Mouse (Mus musculus) cerebral cortex, adult 2 months (tissue): ENCODE results near the gene Cpne7.

ENCODE experiments used
- WGBS: fragments of 180-500 bp; shearing (Covaris S2); methylation state at CpG from one replicate; pipeline ENCODE4 v1.1.7; 2018; 5-methylcytosine and 5-hydroxymethylcytosine counted together

The Cpne7 gene

DNA sequence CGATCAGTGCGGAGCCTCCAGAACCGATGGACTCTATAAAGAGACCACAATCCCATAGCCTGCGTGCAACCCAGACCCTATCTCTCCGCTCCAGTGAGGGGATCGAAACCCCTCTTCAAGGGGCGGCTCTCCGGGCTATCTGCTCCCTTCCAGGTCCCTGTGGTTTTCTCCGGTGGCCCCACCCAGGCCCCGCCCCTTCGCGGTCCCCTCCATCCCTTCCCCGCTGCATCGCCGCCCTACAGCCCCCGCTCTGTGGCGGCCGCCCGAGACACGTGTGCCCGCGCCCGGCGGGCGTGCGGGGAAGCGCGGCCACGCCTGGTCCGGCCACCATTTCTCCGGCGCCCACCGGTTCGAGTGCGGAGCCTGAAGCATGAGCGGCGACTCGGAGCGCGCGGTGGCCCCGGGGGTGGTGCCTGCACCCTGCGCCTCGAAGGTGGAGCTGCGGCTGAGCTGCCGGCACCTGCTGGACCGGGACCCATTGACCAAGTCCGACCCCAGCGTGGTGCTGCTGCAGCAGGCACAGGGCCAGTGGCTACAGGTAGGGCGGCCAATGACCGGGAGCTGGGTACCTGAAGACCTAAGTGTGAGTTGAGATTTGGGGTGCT is at the start of gene Cpne7:
Gene Cpne7, plus strand, starts transcription at position 248 of the 605 bp plus-strand sequence.
- 2% methylated on average over 50 of the region's 51 CpGs for WGBS

DNA sequence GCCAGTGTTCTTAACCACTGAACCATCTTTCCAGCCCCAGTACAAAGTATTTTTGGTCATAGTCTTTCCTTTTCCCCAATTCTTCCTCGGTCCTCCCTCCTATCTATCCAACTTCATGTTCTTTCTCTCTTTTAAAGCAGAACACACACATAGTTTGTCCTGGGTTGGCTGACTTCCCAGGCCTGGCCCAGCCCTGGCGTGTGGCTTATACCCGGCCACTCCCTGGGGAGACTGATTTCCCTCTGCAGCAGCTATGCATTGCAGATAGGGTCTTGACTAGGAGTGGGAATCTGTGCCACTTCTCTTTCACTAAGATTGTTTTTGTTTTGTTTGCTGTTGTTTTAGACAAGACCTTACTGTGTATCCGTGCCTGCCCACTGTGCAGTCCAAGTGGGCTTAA is 46.0 kb upstream of the Cpne7 start:
- WGBS = 62% methylated on average over 4 of the region's 4 CpGs

DNA sequence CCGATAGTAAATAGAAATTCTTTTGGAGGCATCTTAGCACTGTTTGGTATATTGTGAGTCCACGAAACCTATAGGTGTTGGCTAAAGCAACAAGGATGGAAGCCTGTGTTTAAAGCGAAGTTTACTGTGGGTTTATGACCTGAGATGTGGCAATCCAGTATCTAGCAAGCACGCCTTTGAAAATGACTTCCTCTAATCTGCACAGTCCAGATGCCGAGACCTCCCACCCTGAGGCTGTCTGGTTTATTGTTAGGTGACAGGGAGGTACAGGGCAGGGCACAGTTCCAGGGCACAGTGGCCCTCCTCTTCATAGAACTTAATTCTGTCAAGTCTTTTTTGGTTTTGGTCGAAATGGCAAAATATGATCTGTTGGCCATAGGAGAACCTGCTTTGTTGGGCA is 40.0 kb upstream of the Cpne7 start:
- 89% methylated on average over 6 of the region's 6 CpGs for WGBS

DNA sequence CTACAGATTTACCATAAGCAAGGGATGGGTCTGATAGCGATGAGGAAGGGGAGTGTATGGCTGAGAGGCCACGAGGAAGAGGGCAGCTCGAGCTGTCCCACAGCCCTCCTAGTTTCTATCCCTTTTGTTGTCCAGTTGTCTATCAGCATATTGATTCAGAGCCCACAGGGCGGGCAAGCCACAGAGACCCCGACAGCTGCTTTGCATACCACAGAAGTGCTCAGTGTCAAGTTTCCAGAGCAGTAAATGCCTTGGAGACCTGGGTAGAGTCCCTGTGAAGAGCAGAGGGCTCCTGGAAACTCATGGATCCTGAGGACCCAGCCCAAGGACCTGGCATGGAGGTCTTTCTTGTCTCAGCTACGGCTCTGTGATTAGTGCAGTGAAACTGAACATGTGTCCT is 34.2 kb upstream of the Cpne7 start:
- WGBS = 72% methylated on average over 6 of the region's 6 CpGs

DNA sequence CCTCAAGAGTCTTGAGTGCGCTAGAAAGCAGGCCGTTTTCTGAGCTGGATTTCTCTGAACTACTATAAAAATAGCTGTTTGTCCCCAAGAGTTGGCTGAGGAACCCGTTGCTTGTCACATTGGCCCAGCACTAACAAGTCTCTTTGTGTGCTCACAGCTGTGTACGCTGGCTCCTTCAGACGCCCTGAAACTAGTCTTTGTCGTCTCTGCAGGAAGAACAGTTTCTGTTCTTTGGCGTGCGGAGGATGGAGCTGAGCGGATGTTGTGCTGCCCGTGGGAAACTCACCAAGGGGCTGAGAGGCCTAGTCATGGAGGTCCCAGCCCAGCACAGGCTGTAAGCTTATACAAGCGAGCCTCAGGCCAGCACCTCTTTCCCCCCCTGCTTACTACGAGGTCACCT is 33.6 kb upstream of the Cpne7 start:
- 64% methylated on average over 12 of the region's 12 CpGs for WGBS

DNA sequence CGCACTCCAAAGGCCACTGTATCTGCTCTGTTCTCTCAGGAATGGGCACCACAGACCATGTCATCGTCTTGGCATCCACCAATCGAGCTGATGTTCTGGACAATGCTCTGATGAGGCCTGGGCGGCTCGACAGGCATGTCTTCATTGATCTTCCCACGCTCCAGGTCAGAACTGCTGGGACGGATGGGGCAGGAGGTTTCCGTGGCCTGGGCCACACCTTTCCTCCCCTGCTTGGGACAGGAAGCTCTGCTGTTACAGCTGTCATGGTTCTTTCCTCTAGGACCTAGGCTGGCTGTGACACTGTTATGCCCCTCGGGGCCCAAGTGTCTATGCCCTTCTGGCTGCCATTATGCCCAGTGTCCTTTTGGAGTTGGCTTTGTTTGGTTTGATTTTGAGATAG is 29.9 kb upstream of the Cpne7 start:
- 81% methylated on average over 9 of the region's 9 CpGs for WGBS

DNA sequence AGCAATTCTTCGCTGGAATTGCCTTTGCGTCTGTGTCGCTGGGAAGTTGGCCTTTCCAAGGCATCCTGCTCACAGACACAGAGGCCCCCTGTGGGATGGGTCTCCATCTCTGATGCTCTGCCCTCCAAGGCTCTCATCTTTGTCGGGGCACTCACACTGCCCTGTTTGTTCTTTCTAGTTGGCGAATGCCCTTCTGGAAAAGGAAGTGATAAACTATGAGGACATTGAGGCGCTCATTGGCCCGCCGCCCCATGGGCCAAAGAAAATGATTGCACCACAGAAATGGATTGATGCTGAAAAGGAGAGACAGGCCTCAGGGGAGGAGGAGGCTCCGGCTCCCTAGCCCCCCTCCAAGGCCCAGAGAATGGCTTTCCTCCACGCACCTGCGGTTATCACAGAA is 20.0 kb upstream of the Cpne7 start:
- WGBS = 69% methylated on average over 11 of the region's 11 CpGs

DNA sequence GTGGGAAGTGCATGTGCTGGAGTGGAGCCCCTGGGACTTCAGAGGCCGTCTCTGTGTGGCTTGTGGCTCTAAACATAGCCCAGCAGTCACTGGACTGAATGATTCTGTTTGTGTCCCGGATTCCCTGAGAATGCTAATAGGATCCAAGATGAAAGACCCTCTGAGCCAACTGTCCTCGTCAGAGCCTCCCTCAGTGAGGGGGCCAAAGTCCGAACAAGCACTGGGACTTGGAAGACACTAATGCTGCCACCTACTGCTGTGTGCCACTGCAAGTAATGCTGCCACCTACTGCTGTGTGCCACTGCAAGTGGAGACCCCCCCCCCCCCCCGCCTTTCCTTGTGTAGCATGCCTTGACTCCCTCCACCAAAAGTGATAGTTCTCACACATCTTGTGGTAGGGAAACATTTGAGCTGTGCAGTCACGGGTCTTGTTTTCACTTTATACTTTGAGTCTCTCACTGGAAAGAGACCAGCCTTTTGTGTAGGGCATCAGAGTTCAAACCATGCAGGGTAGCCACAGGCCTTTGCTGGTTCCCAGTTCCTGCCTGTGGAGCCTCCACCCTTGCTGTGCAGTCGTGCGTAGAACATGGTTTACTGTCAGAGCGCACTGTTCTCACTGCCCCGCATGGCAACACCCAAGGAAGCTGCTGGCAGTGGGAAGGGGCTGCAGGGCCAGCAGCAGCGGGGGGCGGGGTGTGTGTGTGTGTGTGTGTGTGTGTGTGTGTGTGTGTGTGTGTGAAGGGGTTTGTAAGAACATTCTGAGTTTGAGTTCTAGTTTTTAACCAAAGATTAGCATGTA is 19.2 kb upstream of the Cpne7 start:
- WGBS = 60% methylated on average over 12 of the region's 12 CpGs

DNA sequence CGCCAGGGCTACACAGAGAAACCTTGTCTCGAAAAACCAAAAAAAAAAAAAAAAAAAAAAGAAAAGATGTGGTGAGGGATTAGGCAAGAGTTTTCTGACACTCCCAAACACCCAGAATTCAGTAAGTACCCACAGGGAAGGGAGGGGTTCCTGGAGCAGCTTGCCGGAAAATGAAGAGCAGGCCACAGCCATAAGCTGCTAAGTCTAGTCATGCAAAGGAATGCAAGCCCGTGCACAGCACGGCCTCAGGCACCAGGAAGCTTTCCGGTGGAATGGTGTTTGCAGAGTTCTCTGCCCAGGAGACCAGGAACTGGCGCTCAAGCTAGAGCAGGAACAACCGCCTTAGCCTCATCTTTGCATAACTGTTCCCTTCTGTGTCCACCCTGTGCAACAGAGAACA is 16.9 kb upstream of the Cpne7 start:
- WGBS = 60% methylated on average over 8 of the region's 8 CpGs

DNA sequence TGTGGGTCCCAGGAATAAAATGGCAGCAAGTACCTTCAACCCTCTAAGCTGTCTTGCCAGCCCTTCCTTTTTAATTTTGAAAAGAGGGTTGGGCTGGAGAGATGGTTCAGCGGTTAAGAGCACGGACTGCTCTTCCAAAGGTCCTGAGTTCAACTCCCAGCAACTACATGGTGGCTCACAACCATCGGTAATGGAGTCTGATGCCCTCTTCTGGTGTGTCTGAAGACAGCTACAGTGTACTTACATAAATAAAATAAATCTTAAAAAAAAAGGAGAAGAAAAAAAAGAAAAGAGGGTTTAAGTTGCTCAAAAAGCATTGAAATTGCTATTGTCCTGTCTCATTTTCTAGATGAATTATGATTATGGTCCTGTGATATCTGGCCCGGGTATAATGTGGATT is 15.9 kb upstream of the Cpne7 start:
- 81% methylated on average over 4 of the region's 4 CpGs for WGBS

DNA sequence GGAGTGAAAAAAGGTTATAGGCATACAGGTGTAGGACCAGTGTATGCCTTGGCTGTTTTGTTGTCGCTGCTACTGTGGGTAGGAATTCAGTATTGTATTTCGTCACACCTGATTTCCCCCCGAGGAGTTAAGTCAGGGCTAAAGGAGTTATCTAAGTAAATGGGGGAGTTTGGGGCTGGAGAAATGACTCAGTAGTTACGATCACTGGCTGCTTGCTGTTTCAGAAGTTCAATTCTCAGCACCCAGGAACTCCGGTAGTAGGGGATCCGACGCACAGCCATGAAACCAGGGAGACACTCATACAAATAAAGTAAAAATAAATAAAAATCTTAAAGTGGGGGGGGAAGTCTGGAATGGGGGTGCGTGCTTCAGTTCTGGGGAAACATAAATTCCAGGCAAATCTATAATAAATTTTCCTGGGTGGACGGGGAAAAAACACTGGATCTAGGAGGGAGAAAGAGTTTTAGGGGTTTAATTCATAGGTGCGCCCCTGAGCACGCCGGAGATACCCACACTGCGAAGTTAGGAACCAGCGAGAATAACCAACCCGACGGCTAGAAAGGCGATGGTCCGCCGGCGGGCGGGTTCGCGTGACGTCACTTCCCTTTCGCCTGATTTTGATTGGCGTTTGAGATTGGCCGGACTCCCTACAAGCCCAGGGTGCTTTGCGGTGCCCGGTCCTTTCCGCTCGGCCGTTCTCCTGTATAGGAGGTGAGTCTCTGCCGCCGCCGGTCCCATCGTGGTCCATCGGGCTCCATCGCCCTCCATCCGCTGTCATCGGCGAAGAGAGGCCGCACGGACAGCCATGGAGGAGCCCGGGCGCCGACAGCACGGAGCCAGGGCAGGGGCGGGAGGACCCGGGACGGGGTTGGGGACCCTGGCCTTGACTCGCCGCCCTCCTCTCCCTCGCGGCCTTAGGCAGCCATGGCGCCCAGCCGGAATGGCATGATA is 15.2 kb upstream of the Cpne7 start, which contains the start of gene Rpl13:
Gene Rpl13, plus strand, starts transcription at position 616 of the 951 bp plus-strand sequence.
- under 1% methylated on average over 56 of the region's 56 CpGs for WGBS

DNA sequence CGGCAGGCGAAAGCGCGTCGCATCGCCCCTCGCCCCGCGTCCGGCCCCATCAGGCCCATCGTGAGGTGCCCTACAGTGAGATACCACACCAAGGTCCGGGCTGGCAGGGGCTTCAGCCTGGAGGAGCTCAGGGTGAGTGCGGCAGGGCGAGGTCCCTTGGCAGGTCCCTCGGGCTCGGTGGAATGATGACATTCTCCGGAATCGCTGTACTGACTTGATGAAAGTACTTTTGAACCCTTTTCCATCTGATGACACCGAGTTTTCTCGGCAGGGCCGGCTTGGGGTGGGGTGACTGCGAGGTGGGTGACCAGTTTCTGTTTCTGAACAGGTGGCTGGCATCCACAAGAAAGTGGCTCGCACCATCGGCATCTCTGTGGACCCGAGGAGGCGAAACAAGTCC is 14.3 kb upstream of the Cpne7 start:
- under 1% methylated on average over 26 of the region's 26 CpGs for WGBS

DNA sequence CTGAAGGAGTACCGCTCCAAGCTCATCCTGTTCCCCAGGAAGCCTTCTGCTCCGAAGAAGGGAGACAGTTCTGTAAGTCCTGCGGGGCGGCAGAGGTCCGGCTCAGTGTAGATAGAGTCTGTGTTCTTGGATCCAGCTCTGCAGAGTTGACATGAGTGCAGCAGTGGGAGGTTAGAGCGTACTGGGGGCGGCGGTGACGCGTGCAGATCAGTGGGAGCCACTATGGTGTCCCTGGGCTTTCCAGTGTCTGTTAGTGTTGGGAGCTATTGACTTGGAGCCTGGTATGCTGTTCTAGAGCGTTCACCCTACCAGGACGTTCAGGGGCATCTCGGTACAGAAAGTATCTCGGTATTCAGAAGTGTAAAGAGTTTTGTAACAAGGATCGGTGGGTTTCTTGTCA is 13.9 kb upstream of the Cpne7 start:
- WGBS = 9% methylated on average over 15 of the region's 15 CpGs

DNA sequence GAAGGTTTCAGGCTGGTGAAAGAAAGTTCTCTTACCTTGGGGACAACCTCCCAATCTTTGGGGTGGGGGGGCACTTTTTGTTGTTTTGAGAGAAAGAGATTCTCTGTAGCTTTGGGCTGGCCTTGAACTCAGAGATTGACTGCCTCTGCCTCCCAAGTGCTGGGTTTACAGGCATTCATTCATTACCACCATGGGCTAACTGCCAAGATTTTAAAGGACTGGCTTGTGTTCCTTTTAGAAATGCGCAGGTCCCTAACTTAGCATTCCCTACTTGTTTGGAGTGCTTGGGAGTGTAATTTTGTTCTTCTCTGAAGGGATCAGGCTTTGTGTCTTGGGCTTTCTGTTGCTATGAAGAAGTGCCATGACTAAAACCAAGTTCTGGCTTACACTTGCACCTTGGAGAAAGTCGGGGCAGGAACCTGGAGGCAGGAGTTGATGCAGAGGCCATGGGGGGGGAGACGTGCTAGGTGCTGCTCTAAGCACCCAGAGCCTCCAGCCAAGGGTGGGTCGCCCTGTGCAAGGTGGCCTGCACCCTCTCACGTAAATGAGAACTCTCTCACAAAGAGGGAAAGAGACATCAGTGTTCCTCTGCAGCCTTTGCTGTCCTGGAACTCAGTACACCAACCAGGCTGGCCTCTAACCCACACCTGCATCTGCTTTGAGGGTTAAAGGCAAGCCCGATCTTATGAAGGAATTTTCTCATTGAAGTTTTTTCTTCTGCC is 13.0 kb upstream of the Cpne7 start:
- WGBS = 66% methylated on average over 6 of the region's 6 CpGs

DNA sequence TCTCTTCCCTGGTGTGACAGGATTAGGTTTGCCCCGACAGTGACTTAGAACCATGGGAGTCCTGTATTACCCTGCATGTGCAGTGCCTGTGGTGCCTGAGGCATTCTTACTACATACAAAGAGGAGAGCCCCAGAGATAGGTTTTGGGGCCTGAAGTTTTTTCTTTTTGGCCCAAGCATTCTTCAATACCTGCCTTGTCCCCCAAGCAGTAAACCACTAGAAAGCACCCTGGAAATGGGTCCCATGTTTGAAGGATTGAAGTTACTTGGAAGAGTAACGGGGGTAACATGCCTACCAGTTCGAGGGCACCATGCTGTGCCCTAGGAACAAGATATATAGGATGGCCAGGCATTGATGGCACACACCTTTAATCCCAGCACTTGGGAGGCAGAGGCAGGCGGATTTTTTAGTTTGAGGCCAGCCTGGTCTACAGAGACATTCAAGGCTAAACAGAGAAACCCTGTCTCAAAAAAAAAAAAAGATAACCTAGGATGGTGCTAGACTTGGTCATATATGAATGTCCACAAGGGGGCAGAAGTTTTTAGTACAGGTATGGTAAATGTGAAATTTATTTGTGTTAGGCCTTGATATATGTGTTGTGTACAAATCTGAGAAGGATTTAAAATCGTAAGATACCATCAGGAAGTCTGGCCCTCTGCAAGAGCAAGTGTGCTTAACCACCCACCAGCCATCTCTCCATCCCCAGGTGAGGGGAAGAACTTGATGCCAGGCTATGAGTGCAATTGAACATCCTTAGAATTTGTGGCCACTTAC is 11.4 kb upstream of the Cpne7 start:
- WGBS = 58% methylated on average over 5 of the region's 5 CpGs

DNA sequence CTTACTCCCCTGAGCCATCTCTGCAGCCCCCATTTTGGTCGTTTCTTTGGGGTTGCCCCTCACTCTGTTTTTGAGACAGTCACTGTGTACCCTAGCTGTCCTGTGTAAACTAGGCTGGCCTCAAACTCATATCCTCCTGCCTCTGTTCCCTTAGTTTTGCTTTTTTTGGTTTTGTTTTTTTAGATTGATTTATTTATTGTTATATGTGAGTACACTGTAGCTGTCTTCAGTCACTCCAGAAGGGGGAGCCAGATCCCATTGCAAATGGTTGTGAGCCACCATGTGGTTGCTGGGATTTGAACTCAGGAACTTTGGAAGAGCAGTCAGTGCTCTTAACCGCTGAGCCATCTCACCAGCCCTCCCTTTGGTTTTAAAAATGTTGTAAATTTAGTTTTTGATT is 10.6 kb upstream of the Cpne7 start:
- 51% methylated on average over 2 of the region's 2 CpGs for WGBS

DNA sequence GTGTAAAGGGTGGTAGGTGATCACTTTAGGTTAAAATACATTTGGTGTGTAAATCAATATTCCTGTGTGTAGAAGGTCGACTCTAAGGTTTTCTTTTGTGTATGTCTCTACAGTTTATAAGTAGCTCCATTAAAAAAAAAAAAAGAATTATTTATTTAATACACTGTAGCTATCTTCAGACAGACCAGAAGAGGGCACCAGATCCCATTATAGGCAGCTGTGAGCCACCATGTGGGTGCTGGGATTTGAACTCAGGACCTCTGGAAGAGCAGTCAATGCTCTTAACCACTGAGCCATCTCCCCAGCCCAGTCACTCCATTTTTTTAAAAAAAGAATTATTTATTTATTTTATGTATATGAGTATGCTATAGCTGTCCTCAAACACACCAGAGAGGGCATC is 9.2 kb upstream of the Cpne7 start:
- 77% methylated on average over 1 of the region's 1 CpGs for WGBS

DNA sequence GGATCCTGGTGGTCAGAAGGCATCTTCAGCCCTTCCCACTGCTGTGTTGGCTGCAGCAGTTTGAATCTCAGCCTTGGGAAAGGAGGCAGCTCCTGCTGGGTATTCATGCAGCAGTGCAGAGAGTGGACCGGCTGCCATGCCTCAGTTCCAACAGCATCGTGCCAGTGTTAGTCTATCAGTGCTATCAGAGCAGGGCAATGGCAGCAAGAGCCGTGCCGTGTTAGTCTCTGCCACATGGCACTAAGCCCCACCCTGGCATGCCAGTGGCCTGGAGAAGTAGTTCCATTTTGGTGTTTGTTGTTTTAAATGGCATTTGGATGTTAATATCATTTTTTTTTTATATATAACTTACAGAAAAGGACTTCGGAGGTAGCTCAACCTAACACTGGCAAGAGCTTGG is 8.2 kb upstream of the Cpne7 start:
- WGBS = 78% methylated on average over 5 of the region's 5 CpGs

DNA sequence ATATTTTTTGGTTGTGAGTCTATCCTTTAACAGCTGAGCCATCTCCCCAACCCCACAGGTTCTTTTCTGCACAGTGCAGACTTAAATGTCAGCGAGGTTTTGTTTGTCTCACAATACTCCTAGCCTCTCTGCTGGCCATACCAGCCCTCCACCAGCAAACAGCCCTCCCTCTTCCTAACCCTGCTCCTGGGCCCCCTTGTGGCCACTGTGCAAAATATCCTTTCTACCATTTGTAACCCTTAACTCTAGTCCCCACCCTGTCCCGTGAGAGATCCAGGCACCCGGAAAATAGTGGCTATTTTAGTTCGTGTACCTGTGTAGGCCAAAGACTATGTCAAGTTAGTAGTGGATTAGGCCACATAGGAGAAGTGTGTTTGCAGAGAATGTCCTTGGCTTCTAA is 6.5 kb upstream of the Cpne7 start:
- 15% methylated on average over 4 of the region's 4 CpGs for WGBS

DNA sequence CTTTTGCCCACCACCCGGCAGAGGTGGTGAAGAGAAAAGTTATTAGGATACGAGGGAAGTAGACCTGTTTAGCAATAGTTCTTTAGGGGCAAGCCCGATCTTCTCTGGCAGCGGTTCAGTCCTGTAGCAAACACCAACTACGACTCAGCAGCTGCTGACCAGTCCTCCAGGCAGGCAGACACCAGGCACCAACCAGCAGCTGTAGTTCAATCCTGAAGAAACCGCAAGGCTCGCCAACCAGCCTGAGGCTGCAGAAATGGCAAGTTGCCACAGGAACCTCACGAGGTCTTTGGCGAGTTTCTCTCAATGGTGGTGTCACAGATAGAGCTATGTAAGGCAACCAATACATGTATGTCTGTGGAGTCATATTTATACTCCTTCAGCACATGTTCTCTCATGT is 4.3 kb upstream of the Cpne7 start:
- WGBS = 67% methylated on average over 9 of the region's 9 CpGs

DNA sequence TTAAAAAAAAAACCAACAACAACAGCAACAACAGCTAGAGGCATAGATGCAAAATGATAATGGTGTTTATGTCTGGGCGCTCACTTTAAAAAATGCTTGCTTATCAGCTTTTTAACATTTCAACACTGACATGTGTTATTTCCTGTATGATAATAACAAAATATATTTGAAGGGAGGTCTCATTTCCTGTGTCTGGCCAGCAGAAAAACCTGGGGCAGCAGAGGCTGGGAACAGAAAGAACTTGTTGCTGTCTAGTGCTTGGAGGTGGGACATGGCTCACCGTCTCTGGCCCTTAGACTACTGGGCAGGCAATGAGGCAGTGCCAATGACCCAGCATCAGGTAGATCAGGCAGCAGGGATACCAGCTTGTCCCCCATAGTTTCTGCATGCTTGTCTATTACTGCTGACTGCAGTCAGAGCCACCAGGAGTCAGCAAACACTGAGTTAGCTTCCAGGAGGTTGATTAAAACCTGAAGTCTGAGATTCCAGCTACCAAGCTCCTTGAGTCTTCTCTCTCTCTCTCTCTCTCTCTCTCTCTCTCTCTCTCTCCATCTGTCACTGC is 3.2 kb upstream of the Cpne7 start:
- 72% methylated on average over 2 of the region's 2 CpGs for WGBS
